Mouse (Mus musculus) heart, embryonic 16.5 days (tissue): ENCODE data around the gene Wwox. TPM values are rescaled to one million over a fixed set of nuclear protein-coding genes. Genes with fewer than 3 reads are reported as not detected.
A peak's percentile ranks its signal among the peaks of the same experiment; 100 is the strongest.

ENCODE experiments used
- ATAC-seq: fragments of 200-750 bp; cut with Nextera tagmentation; replicated peaks from 2 replicates; pipeline ENCODE4 v1.8.0; 2017; ENCODE audit warnings: moderate number of reproducible peaks; ENCODE audit not compliant: insufficient read depth, low FRiP score; ENCODE audit errors: extremely low read depth
- H3K27ac ChIP-seq: fragments of 300-500 bp; sonication (generic); 2 replicates; pipeline ENCODE4 v1.5.1; 2014; ENCODE audit warnings: mild to moderate bottlenecking, low read length, control low read depth, moderate library complexity
- H3K27me3 ChIP-seq: fragments of 300-500 bp; sonication (generic); 2 replicates; pipeline ENCODE4 v1.6.1; 2014; ENCODE audit warnings: low read length, mixed read lengths; ENCODE audit not compliant: control insufficient read depth, insufficient read depth
- H3K36me3 ChIP-seq: fragments of 300-500 bp; sonication (generic); 2 replicates; pipeline ENCODE4 v1.6.1; 2014; ENCODE audit not compliant: control insufficient read depth, insufficient read depth
- H3K4me1 ChIP-seq: fragments of 300-500 bp; sonication (generic); 2 replicates; pipeline ENCODE4 v1.6.1; 2014; ENCODE audit warnings: low read length, mixed read lengths; ENCODE audit not compliant: control insufficient read depth, insufficient read depth
- H3K4me2 ChIP-seq: fragments of 300-500 bp; sonication (generic); 2 replicates; pipeline ENCODE4 v1.6.1; 2014; ENCODE audit warnings: low read depth, mild to moderate bottlenecking, control low read depth, low read length
- H3K4me3 ChIP-seq: fragments of 300-500 bp; sonication (generic); 2 replicates; pipeline ENCODE4 v1.5.1; 2014; ENCODE audit warnings: mild to moderate bottlenecking, control low read depth, low read length
- H3K9ac ChIP-seq: fragments of 300-500 bp; sonication (generic); 2 replicates; pipeline ENCODE4 v1.6.1; 2014; ENCODE audit warnings: low read length, control low read depth
- H3K9me3 ChIP-seq: fragments of 300-500 bp; sonication (generic); replicated peaks from 2 replicates; pipeline ENCODE4 v1.6.1; 2016; ENCODE audit warnings: low read length; ENCODE audit not compliant: control insufficient read depth
- WGBS: fragments of 180-500 bp; shearing (Covaris S2); extraction: QIAGEN DNeasy Blood & Tissue Kit; methylation state at CpG from one replicate; pipeline ENCODE4 v1.1.7; 2014; 5-methylcytosine and 5-hydroxymethylcytosine counted together
- polyA plus RNA-seq: library from polyadenylated mRNA; unstranded; fragments of >200 nt; fragmentation: Nextera tagmentation; extraction: Ambion mirVana; gene quantifications from 2 replicates; pipeline ENCODE4 v1.2.1, GENCODE M21; 2015

Wwox gene
- polyA plus RNA-seq, 1 experiment from 2014 or later, result 12.8 TPM

DNA sequence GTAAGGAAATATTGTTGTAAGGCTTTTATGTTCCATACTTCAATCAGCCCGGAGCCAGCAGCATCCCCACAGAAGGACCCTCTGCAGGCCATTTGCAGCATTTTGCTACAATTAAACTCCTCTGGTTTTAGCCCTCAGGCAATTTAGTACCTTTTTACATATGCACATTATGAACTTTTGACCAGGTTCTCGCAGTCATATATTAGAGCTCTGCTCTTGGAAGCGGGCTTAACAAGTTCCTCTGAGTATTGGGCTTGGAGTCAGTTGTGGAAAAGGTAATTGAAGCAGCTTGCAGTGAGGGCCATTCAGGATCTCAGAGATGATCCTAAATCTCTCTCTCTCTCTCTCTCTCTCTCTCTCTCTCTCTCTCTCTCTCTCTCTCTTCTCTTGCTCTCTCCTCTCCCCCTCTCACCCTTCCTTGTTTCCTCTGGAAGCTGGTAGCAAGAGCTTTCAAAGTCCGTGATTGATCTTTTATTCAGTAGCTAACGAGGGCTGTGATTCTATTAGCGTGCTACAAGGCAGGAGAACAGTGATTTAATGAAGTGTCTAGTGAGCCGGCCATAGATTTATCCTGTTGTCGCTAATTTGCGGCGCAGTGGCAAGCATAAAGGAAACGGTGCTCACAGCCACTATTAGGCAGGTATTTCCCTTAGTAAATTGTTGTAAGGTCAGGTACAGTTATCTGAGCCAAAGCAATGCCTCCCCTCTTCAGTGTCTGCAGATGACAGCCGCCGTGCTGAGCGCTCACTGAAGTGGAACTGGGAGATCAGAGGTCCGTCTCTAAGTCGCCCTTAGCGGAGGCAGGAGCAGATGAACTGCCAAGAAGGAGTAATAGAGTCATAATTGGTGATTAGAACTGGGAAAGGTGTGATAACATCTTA, 292.0 kb downstream of the Wwox start:
- Histone ChIP-seq H3K27ac (no peak overlapping the region), H3K4me3 (no peak overlapping the region), H3K9ac (no peak overlapping the region), H3K4me2 (no peak overlapping the region), H3K36me3 (no peaks in the 10 kb centered on the region), H3K9me3 (no peaks in the 10 kb centered on the region), H3K4me1 (no peaks in the 10 kb centered on the region), H3K27me3 (no peaks in the 10 kb centered on the region)
- WGBS, result 63% methylated on average over 17 of the region's 17 CpGs
- ATAC-seq, result no peak

DNA sequence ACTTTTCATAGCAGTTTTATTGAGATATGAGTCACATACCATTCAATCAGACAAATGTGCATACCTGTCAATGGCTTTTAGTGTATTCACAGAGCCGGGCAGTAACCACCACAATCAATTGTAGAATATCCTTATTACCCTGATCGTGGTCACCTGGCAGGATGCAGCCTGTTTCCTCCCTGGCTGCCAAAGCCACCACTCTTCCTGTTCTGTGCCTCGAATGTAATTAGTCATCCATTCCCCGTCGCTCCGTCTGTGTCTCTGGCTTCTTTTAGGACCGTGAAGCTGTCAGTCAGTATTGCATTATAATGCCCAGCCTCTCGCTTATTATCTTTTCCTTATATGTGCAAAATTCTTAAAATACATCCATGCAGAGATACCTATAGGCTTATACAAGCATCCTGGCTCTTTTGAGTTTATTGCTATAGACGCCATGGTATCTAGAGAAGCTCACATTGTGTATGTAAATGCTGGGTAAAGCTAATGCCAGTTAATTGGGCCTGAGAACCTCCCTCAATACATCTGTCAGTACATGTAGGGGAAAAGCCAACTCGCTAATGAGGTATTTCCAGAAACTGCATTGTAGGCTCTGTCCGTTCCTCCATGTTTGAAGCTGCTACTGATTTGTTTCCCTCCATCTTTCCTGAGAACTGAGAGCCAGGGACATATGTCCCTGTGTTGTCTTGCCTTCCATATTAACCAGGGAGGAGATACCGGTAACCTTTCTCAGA, 303.9 kb downstream of the Wwox start:
- ATAC-seq, result no peak
- H3K9me3 ChIP-seq, result peaks cover 11% of the 10 kb centered on the region
- H3K4me3 ChIP-seq, result no peak overlapping the region
- H3K4me1 ChIP-seq, result peaks cover 4% of the 10 kb centered on the region; the same call in 1 of the 2 replicates
- 63% methylated on average over 12 of the region's 12 CpGs for WGBS
- H3K9ac ChIP-seq, result no peak overlapping the region
- H3K27ac ChIP-seq, result no peak overlapping the region
- no peaks in the 10 kb centered on the region for H3K36me3 ChIP-seq
- H3K27me3 ChIP-seq, result no peaks in the 10 kb centered on the region
- H3K4me2 ChIP-seq, result no peak overlapping the region

GRCm38 (mm10) chr8:114746373-114746772, 306.9 kb downstream of the Wwox start:
- Histone ChIP-seq H3K9me3 (no peaks in the 10 kb centered on the region), H3K27ac (no peak overlapping the region), H3K36me3 (no peaks in the 10 kb centered on the region), H3K4me2 (no peak overlapping the region), H3K27me3 (no peaks in the 10 kb centered on the region), H3K4me3 (no peak overlapping the region), H3K4me1 (peaks cover 7% of the 10 kb centered on the region; the same call in 1 of the 2 replicates), H3K9ac (no peak overlapping the region)
- WGBS, result 57% methylated on average over 2 of the region's 2 CpGs
- ATAC-seq, result no peak

DNA sequence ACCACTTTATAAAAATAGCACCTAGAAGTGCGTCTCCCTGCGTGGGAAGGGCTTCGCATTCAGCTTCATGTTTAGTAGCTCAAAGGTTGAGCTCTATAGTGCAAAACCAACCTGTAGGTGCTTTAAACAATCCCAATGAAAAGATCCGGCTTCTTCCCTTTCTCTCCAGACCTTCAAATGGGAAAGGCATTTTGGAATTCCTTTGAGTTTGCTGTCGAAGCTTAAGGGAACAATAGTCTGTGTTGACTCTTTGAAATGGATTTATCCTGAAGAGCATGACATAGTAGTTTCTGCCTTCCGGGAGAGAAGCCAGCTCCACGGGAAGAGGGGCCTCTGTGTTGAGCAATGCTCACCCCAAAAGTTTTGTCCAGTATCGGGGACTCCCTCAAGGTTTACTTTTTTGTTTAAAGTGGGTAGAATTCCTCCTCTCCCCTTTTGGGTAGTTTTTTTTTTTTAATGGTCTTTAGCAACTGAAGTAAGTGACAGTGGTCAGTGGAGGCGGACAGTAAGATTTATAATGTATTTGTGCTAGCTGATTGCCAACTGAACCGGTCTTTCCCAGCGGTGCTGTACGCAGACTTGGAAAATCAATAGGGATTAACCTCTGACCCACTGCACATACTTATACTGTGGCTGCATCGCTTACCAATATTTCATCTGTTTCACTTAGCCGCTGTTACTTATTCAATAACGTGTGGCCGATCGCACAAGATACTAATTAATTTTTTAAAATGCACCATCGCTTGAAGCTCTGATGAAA, 312.1 kb downstream of the Wwox start:
- no peaks in the 10 kb centered on the region for H3K27me3 ChIP-seq
- H3K4me3 ChIP-seq, result no peak overlapping the region
- H3K4me2 ChIP-seq, result no peak overlapping the region
- no peak for ATAC-seq
- H3K4me1 ChIP-seq, result 0 out of 2 replicates have a peak, but pooled peaks cover 3% of the 10 kb centered on the region
- no peaks in the 10 kb centered on the region for H3K9me3 ChIP-seq
- H3K27ac ChIP-seq, result no peak overlapping the region
- no peaks in the 10 kb centered on the region for H3K36me3 ChIP-seq
- no peak overlapping the region for H3K9ac ChIP-seq
- WGBS, result 76% methylated on average over 18 of the region's 18 CpGs

DNA sequence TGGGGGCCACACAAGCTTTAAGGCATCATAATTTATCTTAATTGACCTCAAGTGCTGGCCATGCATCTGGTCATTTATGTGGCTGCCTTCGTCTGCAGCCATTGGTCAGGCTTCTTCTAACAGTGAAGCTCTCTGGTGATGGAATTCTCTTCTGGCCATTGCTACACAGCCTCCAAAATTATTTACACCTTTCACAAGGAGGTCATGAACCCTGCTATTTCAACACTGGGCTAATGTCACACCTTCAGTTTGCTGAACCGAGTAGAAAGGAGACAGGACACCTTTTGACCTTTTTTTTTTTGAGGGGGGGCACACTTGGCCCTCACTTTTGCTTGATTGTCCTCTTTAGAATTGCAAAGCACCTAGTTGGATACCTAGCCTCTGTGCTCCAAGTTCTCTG, 320.2 kb downstream of the Wwox start:
- H3K36me3 ChIP-seq, result no peaks in the 10 kb centered on the region
- no peaks in the 10 kb centered on the region for H3K9me3 ChIP-seq
- no peak overlapping the region for H3K27ac ChIP-seq
- no peak overlapping the region for H3K9ac ChIP-seq
- no peaks in the 10 kb centered on the region for H3K4me1 ChIP-seq
- 62% methylated on average over 2 of the region's 2 CpGs for WGBS
- no peak for ATAC-seq
- H3K27me3 ChIP-seq, result no peaks in the 10 kb centered on the region
- H3K4me2 ChIP-seq, result no peak overlapping the region
- no peak overlapping the region for H3K4me3 ChIP-seq

- Histone ChIP-seq H3K27ac (no peak overlapping the region), H3K4me1 (peaks cover 19% of the 10 kb centered on the region), H3K4me3 (no peak overlapping the region), H3K9ac (no peak overlapping the region), H3K27me3 (no peaks in the 10 kb centered on the region), H3K36me3 (no peaks in the 10 kb centered on the region), H3K9me3 (no peaks in the 10 kb centered on the region), H3K4me2 (no peak overlapping the region)
- ATAC-seq, result no peak
- 81% methylated on average over 3 of the region's 3 CpGs for WGBS
Observed at GRCm38 (mm10) chr8:114768536-114768935, 329.1 kb downstream of the Wwox start.

GRCm38 (mm10) chr8:114770856-114771776, 331.7 kb downstream of the Wwox start:
- Histone ChIP-seq H3K9me3 (no peaks in the 10 kb centered on the region), H3K27ac (no peak overlapping the region), H3K36me3 (no peaks in the 10 kb centered on the region), H3K27me3 (no peaks in the 10 kb centered on the region), H3K4me2 (no peak overlapping the region), H3K9ac (no peak overlapping the region), H3K4me3 (no peak overlapping the region), H3K4me1 (peaks cover 27% of the 10 kb centered on the region)
- ATAC-seq, result no peak
- 54% methylated on average over 31 of the region's 31 CpGs for WGBS

DNA sequence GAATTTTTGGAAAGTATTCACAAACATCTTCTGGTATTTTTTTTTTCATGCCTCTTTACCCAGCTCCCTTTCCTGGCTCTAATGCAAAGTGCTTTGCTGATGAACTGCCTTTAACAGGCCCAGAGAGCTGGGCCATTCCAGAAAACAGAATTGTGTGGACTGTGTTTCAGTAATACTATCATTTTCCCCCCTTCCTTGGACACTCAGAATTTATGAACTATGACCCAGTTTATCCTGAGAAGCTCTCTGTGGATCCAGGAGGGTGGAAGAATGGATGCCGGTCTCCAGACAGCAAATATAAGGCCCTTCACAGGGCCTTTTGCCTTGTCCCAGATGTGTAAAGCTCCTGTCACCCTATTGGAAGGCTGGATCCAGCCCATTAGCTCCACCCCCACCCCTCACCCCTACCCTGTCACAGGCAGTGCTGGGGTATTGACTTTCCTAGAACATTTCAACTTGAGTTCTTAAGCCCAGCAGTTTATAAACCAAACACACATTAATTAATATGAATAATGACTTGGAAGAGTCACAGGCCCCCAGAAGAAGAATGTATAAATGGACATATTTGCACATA, 332.9 kb downstream of the Wwox start:
- H3K9me3 ChIP-seq, result no peaks in the 10 kb centered on the region

More for the DNA sequence above, 332.9 kb downstream of the Wwox start:
- Histone ChIP-seq H3K27me3 (no peaks in the 10 kb centered on the region), H3K4me3 (no peak overlapping the region), H3K27ac (peak overlapping the region; percentile 92), H3K9ac (no peak overlapping the region), H3K4me2 (no peak overlapping the region), H3K4me1 (peaks cover 28% of the 10 kb centered on the region), H3K36me3 (no peaks in the 10 kb centered on the region)
- WGBS, result 70% methylated on average over 1 of the region's 1 CpGs
- no peak for ATAC-seq
